10 mouse cellular contexts compared by ENCODE assay signal in the genomic region with DNA sequence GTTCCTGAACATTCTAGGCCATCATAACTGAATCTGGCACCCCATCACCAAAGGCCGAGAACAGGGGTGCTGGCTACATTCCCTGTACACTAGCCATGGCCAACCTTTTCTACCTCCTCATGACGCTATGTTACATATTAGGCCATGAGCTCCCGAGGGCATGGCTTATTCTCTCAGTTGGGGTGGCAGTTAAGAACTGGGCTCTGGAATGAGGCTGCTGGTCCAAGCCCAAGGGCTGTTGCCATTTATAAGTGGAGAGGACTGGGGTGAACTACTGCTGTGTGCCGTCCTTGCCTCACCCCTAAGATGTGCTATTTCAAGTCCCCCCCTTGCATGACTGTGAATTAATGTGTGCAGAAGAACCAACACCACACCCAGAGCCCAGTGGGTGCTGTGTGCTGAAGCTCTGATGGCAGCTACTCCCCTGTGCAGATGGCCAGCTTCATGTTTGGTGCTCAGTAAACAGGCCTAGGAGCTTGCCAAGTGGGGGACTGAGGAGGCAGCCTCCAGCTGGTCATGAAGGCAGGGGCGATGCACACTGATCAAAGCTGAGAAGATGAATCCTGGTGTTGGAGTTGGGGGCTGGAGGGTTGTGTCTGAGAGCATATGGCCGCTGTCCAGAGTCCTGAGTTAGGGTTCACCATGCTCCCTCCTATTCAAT.
DNase-seq lines count a peak whose midpoint lies in the region; ATAC-seq and TF ChIP-seq lines count a peak whose summit lies in the region.
"Had no signal": no experiment of that assay in that cellular context is flagged by ENCODE, and none has a peak within 500 bp of the region (broad histone marks: within the 10 kb centered on the region; RNA-seq: fewer than 3 reads in every experiment).

No protein-coding gene starts in this region.

- peak; percentile 40 for DNase-seq in gastrocnemius, postnatal 25 days
- DNase-seq in gastrocnemius, postnatal 4 days (ENCODE audit: low spot score in 2 of 2): no peak
- DNase-seq in brain, adult 2 months (ENCODE audit: low read depth, low spot score): peak; percentile 90
- DNase-seq in frontal cortex, adult 2 months (ENCODE audit: extremely low spot score in 1 of 2, low spot score in 1 of 2): peak; percentile 72 to 80
- DNase-seq in left cerebral cortex, adult 2 months (ENCODE audit: extremely low spot score in 1 of 2, low spot score in 2 of 2): peak; percentile 43 to 61
- DNase-seq in spleen, postnatal 36 days (ENCODE audit: low spot score in 2 of 2): no peak
- no peak for DNase-seq in natural killer cell, adult 2 months (ENCODE audit: low spot score in 2 of 2)

- intact Hi-C loops in left cerebral cortex, adult 2 months (cut with DNase I): loop anchor here (2.0 to 10.0 kb wide), 3 partner anchors 85 to 1688 kb away; no protein-coding TSS in a partner anchor

- peak overlapping the region; percentile 86 for H3K27ac ChIP-seq in left cerebral cortex, adult 2 months
- H3K27ac ChIP-seq: heart, embryonic 15.5 days; liver, embryonic 15.5 days had no signal

- TF ChIP-seq CTCF in left cerebral cortex, adult 2 months (IDR thresholded peaks at IDR 0.05): no peak

- ATAC-seq in CD4-positive, CD25-positive, alpha-beta regulatory T cell, adult 4 months: no peak

- no peak overlapping the region for H3K4me3 ChIP-seq in left cerebral cortex, adult 2 months
- H3K4me3 ChIP-seq: heart, embryonic 15.5 days; liver, embryonic 15.5 days had no signal

Comparison
In these comparisons a context has a peak if more than half of its experiments do, and no peak if none do; other contexts are left out.
1. DNase-seq: peak in gastrocnemius, postnatal 25 days (single experiment), brain, adult 2 months (single experiment), frontal cortex, adult 2 months (2 of 2) and left cerebral cortex, adult 2 months (2 of 2); none in gastrocnemius, postnatal 4 days (0 of 2), spleen, postnatal 36 days (0 of 2) and natural killer cell, adult 2 months (0 of 2).